Mouse (Mus musculus) hindbrain, embryonic 14.5 days (tissue): ENCODE results near the gene Eea1. TPM values are rescaled to one million over a fixed set of nuclear protein-coding genes. Genes with fewer than 3 reads are reported as not detected.
A peak's percentile ranks its signal among the peaks of the same experiment; 100 is the strongest.
"Not testable (repeated sequence)": the region's sequence is repeated elsewhere in the genome, so short reads cannot be mapped to it uniquely, and the experiment has no call there.

Experiments
- ATAC-seq: fragments of 200-750 bp; cut with Nextera tagmentation; 2 replicates; pipeline ENCODE4 v1.8.0; 2017; ENCODE audit warnings: moderate number of reproducible peaks, mild to moderate bottlenecking, moderate TSS enrichment, moderate library complexity; ENCODE audit not compliant: low FRiP score
- DNase-seq: peaks from one replicate; pipeline ENCODE4 v3.0.0-alpha.2; 2015; ENCODE audit warnings: low spot score
- H3K27ac ChIP-seq: fragments of 300-500 bp; sonication (generic); 2 replicates; pipeline ENCODE4 v1.5.1; 2014; ENCODE audit warnings: mild to moderate bottlenecking, moderate library complexity
- H3K27me3 ChIP-seq: fragments of 300-500 bp; sonication (generic); 2 replicates; pipeline ENCODE4 v1.6.1; 2014; ENCODE audit warnings: mild to moderate bottlenecking, low read length, mixed read lengths; ENCODE audit not compliant: control insufficient read depth, insufficient read depth
- H3K36me3 ChIP-seq: fragments of 300-500 bp; sonication (generic); replicated peaks from 2 replicates; pipeline ENCODE4 v1.6.1; 2014; ENCODE audit not compliant: control insufficient read depth, insufficient read depth
- H3K4me1 ChIP-seq: fragments of 300-500 bp; sonication (generic); replicated peaks from 2 replicates; pipeline ENCODE4 v1.6.1; 2014; ENCODE audit warnings: antibody characterized with exemption, low read length, mixed read lengths; ENCODE audit not compliant: control insufficient read depth, insufficient read depth
- H3K4me2 ChIP-seq: fragments of 300-500 bp; sonication (generic); replicated peaks from 2 replicates; pipeline ENCODE4 v1.6.1; 2014; ENCODE audit warnings: mild to moderate bottlenecking, moderate library complexity
- H3K4me3 ChIP-seq: fragments of 300-500 bp; sonication (generic); replicated peaks from 2 replicates; pipeline ENCODE4 v1.5.1; 2014; ENCODE audit warnings: mild to moderate bottlenecking, low read length
- H3K9ac ChIP-seq: fragments of 300-500 bp; sonication (generic); 2 replicates; pipeline ENCODE4 v1.6.1; 2014
- H3K9me3 ChIP-seq: fragments of 300-500 bp; sonication (generic); 2 replicates; pipeline ENCODE4 v1.6.1; 2016; ENCODE audit warnings: low read length; ENCODE audit not compliant: control insufficient read depth
- WGBS: fragments of 180-500 bp; shearing (Covaris S2); extraction: QIAGEN DNeasy Blood & Tissue Kit; methylation state at CpG from one replicate; pipeline ENCODE4 v1.1.7; 2014; 5-methylcytosine and 5-hydroxymethylcytosine counted together
- polyA plus RNA-seq: library from polyadenylated mRNA; unstranded; fragments of >200 nt; fragmentation: Nextera tagmentation; extraction: Ambion mirVana; gene quantifications from 2 replicates; pipeline ENCODE4 v1.2.1, GENCODE M21; 2014

The Eea1 gene
- polyA plus RNA-seq, 1 experiment from 2014 or later = 29.3 TPM

GRCm38 (mm10) chr10:96077480-96078066 is 137.1 kb downstream of the Eea1 start:
- peaks cover 16% of the 10 kb centered on the region; the same call in 1 of the 2 replicates for H3K4me1 ChIP-seq
- H3K9me3 ChIP-seq, H3K27ac ChIP-seq, H3K27me3 ChIP-seq, H3K4me2 ChIP-seq, H3K36me3 ChIP-seq, H3K4me3 ChIP-seq, DNase-seq, H3K9ac ChIP-seq: not testable (repeated sequence)
- ATAC-seq = peak; percentile 100
- WGBS = 92% methylated on average over 6 of the region's 6 CpGs

GRCm38 (mm10) chr10:96079823-96080222 is 139.4 kb downstream of the Eea1 start:
- Histone ChIP-seq H3K9me3 (no peaks in the 10 kb centered on the region), H3K4me1 (peaks cover 16% of the 10 kb centered on the region; the same call in 1 of the 2 replicates), H3K36me3 (no peaks in the 10 kb centered on the region), H3K4me2 (no peak overlapping the region), H3K9ac (no peak overlapping the region), H3K27ac (no peak overlapping the region), H3K4me3 (no peak overlapping the region), H3K27me3 (no peaks in the 10 kb centered on the region)
- no peak for DNase-seq
- no peak for ATAC-seq
- WGBS = 98% methylated on average over 4 of the region's 4 CpGs

- Histone ChIP-seq H3K4me1 (peaks cover 9% of the 10 kb centered on the region; the same call in 1 of the 2 replicates), H3K4me3 (no peak overlapping the region), H3K9ac (no peak overlapping the region), H3K27ac (no peak overlapping the region), H3K4me2 (no peak overlapping the region), H3K36me3 (no peaks in the 10 kb centered on the region), H3K9me3 (no peaks in the 10 kb centered on the region), H3K27me3 (no peaks in the 10 kb centered on the region)
- ATAC-seq (no peak), DNase-seq (no peak)
- WGBS = 66% methylated on average over 21 of the region's 21 CpGs
Observed at GRCm38 (mm10) chr10:96080440-96081381, 140.3 kb downstream of the Eea1 start.

GRCm38 (mm10) chr10:96082203-96082602 is 141.8 kb downstream of the Eea1 start:
- Histone ChIP-seq H3K36me3 (no peaks in the 10 kb centered on the region), H3K4me2 (no peak overlapping the region), H3K4me1 (no peaks in the 10 kb centered on the region), H3K9me3 (no peaks in the 10 kb centered on the region), H3K9ac (no peak overlapping the region), H3K27me3 (no peaks in the 10 kb centered on the region), H3K4me3 (no peak overlapping the region), H3K27ac (no peak overlapping the region)
- 81% methylated on average over 3 of the region's 3 CpGs for WGBS
- DNase-seq = no peak
- ATAC-seq = no peak

- Histone ChIP-seq H3K27ac (no peak overlapping the region), H3K27me3 (no peaks in the 10 kb centered on the region), H3K4me3 (no peak overlapping the region), H3K36me3 (no peaks in the 10 kb centered on the region), H3K4me1 (peaks cover 5% of the 10 kb centered on the region; the same call in 1 of the 2 replicates), H3K9ac (no peak overlapping the region), H3K4me2 (no peak overlapping the region), H3K9me3 (no peaks in the 10 kb centered on the region)
- WGBS = 69% methylated on average over 1 of the region's 1 CpGs
- ATAC-seq (no peak), DNase-seq (no peak)
Observed at GRCm38 (mm10) chr10:96089744-96090143, 149.3 kb downstream of the Eea1 start.

- Histone ChIP-seq H3K4me3 (no peak overlapping the region), H3K36me3 (no peaks in the 10 kb centered on the region), H3K9ac (no peak overlapping the region), H3K27me3 (no peaks in the 10 kb centered on the region), H3K9me3 (no peaks in the 10 kb centered on the region), H3K27ac (no peak overlapping the region), H3K4me2 (no peak overlapping the region), H3K4me1 (peaks cover 5% of the 10 kb centered on the region; the same call in 1 of the 2 replicates)
- WGBS = 64% methylated on average over 3 of the region's 3 CpGs
- DNase-seq (no peak), ATAC-seq (no peak)
Observed at GRCm38 (mm10) chr10:96090388-96090787, 149.9 kb downstream of the Eea1 start.

- Histone ChIP-seq H3K27me3 (no peaks in the 10 kb centered on the region), H3K4me3 (no peak overlapping the region), H3K9me3 (no peaks in the 10 kb centered on the region), H3K9ac (no peak overlapping the region), H3K4me2 (no peak overlapping the region), H3K36me3 (no peaks in the 10 kb centered on the region), H3K4me1 (peaks cover 5% of the 10 kb centered on the region; the same call in 1 of the 2 replicates), H3K27ac (no peak overlapping the region)
- ATAC-seq = no peak
- no peak for DNase-seq
- WGBS = 35% methylated on average over 2 of the region's 2 CpGs
Observed at GRCm38 (mm10) chr10:96093890-96094531, 153.6 kb downstream of the Eea1 start.

GRCm38 (mm10) chr10:96094559-96094958 is 154.1 kb downstream of the Eea1 start:
- Histone ChIP-seq H3K9me3 (no peaks in the 10 kb centered on the region), H3K4me1 (peaks cover 5% of the 10 kb centered on the region; the same call in 1 of the 2 replicates), H3K36me3 (no peaks in the 10 kb centered on the region), H3K9ac (no peak overlapping the region), H3K27me3 (no peaks in the 10 kb centered on the region), H3K4me3 (no peak overlapping the region), H3K27ac (no peak overlapping the region), H3K4me2 (no peak overlapping the region)
- DNase-seq = no peak
- WGBS = 54% methylated on average over 2 of the region's 2 CpGs
- no peak for ATAC-seq
